Mouse (Mus musculus) C2C12 (cell line): ENCODE measurements around the gene Nsun2.

ENCODE experiments used
- CEBPB ChIP-seq: IDR thresholded peaks from one replicate; pipeline ENCODE4 v1.6.1; 2011; ENCODE audit warnings: low read depth, mild to moderate bottlenecking, control low read depth, moderate library complexity
- CTCF ChIP-seq: IDR thresholded peaks from one replicate; pipeline ENCODE4 v1.5.1; 2011; ENCODE audit not compliant: control insufficient read depth, insufficient read depth, insufficient read length
- MAX ChIP-seq: IDR thresholded peaks from one replicate; pipeline ENCODE4 v1.6.1; 2011; ENCODE audit warnings: mild to moderate bottlenecking, control low read depth
- MYOD1 ChIP-seq: IDR thresholded peaks from one replicate; pipeline ENCODE4 v1.6.1; 2011; ENCODE audit warnings: low read depth; ENCODE audit not compliant: control insufficient read depth, insufficient read length
- USF1 ChIP-seq: IDR thresholded peaks from one replicate; pipeline ENCODE4 v1.6.1; 2011; ENCODE audit warnings: low read depth, mild to moderate bottlenecking, control low read depth, moderate library complexity

DNA sequence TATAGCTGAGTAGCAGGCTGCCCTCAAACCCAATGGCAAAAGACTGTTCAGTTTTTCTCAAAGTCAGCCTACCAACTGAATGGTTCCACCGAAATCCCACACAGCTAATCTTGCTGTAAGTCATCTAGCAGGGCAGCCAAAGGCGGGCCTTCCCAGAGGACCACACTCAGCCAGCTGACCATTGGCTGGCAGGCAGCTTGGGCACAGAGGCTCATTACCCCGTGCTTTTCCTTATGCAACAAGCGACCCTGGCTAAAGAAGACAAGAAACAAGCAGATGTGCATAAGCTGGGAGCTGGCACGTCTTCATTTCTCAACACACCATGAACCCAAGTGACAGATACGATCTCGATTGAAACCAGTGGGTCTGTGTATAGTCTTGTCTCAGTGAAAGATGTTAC lies 3.8 kb downstream of the Nsun2 start:
- TF ChIP-seq CTCF (no peak), USF1 (no peak), MYOD1 (no peak), CEBPB (no peak), MAX (no peak)
